Mouse (Mus musculus): Measurements from ENCODE around the gene Ppie.

DNA sequence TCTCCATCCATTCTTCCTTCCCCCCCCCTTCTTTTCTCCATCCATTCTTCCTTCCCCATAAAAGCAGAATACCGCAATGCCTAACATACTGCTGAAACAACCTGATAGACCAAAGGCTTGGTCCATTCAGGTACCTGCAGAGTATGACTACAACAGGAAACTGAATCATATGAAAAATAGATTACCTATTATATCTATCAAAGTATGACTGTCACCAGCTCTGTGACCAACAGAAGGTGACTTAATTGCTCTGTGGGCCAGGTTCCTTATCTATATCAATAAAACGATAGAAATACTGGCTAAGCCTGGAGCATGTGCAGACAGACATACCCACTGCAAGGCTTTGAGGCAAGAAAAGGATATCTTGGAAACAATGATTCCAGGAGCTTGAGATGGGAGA lies 15.7 kb upstream of the Ppie start:
- TF ChIP-seq CTCF (IDR thresholded peaks at IDR 0.05) (no peak), EP300 (IDR thresholded peaks at IDR 0.05) (no peak)

Data from lung, postnatal 0 days (tissue).